Mouse (Mus musculus) stomach, embryonic 16.5 days (tissue): Measurements from ENCODE around the gene Slamf6. TPM values are rescaled to one million over a fixed set of nuclear protein-coding genes. Genes with fewer than 3 reads are reported as not detected.

Experiments used
- ATAC-seq: fragments of 200-750 bp; cut with Nextera tagmentation; 2 replicates; pipeline ENCODE4 v1.8.0; 2017; ENCODE audit warnings: moderate number of reproducible peaks, moderate TSS enrichment; ENCODE audit not compliant: insufficient read depth, low FRiP score
- H3K27ac ChIP-seq: fragments of 300-500 bp; sonication (generic); 2 replicates; pipeline ENCODE4 v1.5.1; 2014; ENCODE audit warnings: low read length
- H3K27me3 ChIP-seq: fragments of 300-500 bp; sonication (generic); 2 replicates; pipeline ENCODE4 v1.6.1; 2014; ENCODE audit warnings: low read length, control low read depth, mixed read lengths; ENCODE audit not compliant: control insufficient read depth, insufficient read depth
- H3K36me3 ChIP-seq: fragments of 300-500 bp; sonication (generic); 2 replicates; pipeline ENCODE4 v1.6.1; 2014; ENCODE audit warnings: low read length; ENCODE audit not compliant: control insufficient read depth, insufficient read depth
- H3K4me1 ChIP-seq: fragments of 300-500 bp; sonication (generic); 2 replicates; pipeline ENCODE4 v1.6.1; 2014; ENCODE audit warnings: low read length, control low read depth, mixed read lengths; ENCODE audit not compliant: control insufficient read depth, insufficient read depth
- H3K4me2 ChIP-seq: fragments of 300-500 bp; sonication (generic); 2 replicates; pipeline ENCODE4 v1.6.1; 2014; ENCODE audit warnings: low read depth, low read length, mixed read lengths
- H3K4me3 ChIP-seq: fragments of 300-500 bp; sonication (generic); replicated peaks from 2 replicates; pipeline ENCODE4 v1.5.1; 2014; ENCODE audit warnings: mild to moderate bottlenecking, low read length
- H3K9ac ChIP-seq: fragments of 300-500 bp; sonication (generic); 2 replicates; pipeline ENCODE4 v1.6.1; 2014; ENCODE audit warnings: low read length
- H3K9me3 ChIP-seq: fragments of 300-500 bp; sonication (generic); replicated peaks from 2 replicates; pipeline ENCODE4 v1.6.1; 2016; ENCODE audit warnings: low read length, control low read depth; ENCODE audit not compliant: control insufficient read depth
- WGBS: fragments of 180-500 bp; shearing (Covaris S2); extraction: QIAGEN DNeasy Blood & Tissue Kit; methylation state at CpG from one replicate; pipeline ENCODE4 v1.1.7; 2014; 5-methylcytosine and 5-hydroxymethylcytosine counted together
- polyA plus RNA-seq: library from polyadenylated mRNA; unstranded; fragments of >200 nt; fragmentation: Nextera tagmentation; extraction: Ambion mirVana; gene quantifications from 2 replicates; pipeline ENCODE4 v1.2.1, GENCODE M21; 2015

Gene Slamf6
- polyA plus RNA-seq, 1 experiment from 2014 or later, result 0.57 TPM

DNA sequence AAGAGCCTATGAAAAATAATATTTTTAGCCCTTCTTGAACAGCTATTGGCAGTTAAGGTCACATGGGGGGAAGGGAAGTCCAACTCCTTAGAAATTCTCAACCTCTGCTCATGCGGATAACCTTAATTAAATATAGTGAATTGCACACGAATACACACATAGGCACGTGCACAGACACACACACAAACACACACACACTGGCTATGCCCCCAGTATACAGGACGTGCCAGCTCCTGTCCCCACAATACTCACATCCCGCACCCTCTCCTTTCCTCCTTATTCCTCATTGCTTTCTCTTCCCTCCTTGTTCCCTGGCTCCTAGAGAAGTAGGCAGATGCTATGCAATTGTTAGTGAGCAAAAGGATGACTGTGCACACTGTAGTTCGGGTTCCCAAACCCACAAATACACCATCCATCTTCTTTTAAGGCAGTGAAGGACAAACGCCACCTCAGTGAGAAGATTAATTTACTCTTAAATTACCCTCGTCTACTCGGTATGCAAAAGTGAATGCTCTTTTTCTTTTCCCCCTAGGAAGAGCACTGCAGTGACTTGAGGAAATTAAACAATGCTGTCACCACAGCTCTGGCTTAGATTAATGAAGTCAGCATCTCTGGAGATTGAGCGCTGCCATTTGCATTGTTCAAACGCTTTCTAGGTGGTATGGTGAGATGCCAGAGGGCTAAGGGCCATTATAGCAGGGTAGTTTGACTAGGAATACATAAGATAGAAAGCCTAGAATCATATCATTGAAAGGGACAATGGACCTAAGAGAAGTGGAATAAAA, 31.0 kb downstream of the Slamf6 start:
- H3K27ac ChIP-seq, result no peak overlapping the region
- H3K27me3 ChIP-seq, result 0 out of 2 replicates have a peak, but pooled peaks cover 3% of the 10 kb centered on the region
- no peak overlapping the region for H3K4me2 ChIP-seq
- no peak for ATAC-seq
- WGBS, result 65% methylated on average over 11 of the region's 11 CpGs
- H3K36me3 ChIP-seq, result no peaks in the 10 kb centered on the region
- no peaks in the 10 kb centered on the region for H3K4me1 ChIP-seq
- no peak overlapping the region for H3K9ac ChIP-seq
- no peak overlapping the region for H3K4me3 ChIP-seq
- H3K9me3 ChIP-seq, result no peaks in the 10 kb centered on the region

DNA sequence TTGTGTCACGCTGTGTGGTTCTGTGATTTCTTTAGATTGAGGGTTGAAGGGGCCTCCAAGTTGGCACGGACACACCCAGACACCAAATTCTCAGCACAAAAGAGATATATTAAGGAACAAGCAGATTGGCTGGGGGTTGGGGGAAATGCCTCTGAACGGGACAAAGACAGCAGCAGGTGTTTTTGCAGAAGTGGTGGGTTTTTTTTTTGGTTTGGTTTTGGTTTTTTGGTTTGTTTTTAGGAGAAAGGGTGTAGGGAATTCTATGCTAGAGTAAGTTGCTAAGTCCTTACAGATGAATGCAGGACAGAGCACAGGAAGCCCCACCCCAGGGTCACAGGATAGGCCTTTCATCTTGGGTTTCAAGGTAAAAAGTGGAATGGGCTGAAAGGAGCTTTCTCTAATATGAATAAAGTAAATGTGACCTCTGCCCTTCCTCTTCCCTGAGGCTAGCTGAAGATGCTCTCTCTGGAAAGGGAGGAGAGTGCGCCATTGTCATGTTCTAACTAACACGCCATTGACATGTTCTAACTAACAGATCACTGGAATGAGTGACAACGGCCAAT, 31.7 kb downstream of the Slamf6 start:
- Histone ChIP-seq H3K4me3 (no peak overlapping the region), H3K9ac (no peak overlapping the region), H3K4me2 (no peak overlapping the region), H3K9me3 (no peaks in the 10 kb centered on the region), H3K4me1 (no peaks in the 10 kb centered on the region), H3K27ac (no peak overlapping the region), H3K27me3 (0 out of 2 replicates have a peak, but pooled peaks cover 3% of the 10 kb centered on the region), H3K36me3 (no peaks in the 10 kb centered on the region)
- no peak for ATAC-seq
- 74% methylated on average over 6 of the region's 6 CpGs for WGBS

DNA sequence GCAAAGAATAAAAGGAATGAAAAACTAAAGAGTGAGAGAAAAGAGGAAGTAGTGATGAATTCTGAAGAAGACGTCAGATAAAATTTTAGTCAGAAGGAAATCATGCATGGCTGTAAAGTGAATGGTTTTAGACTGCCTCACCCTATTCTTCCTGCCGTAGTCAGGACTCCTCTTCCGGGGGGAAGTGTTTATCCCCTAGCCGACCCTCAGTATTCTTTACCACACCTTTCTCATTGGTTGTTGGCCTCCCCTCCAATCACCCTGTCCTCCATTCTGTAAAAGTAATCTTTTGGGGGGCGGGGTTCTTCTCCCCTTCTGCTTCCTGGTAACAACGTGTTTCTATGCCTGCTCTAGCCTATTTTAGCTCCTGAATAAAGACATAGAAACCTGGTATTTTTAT, 37.8 kb downstream of the Slamf6 start:
- Histone ChIP-seq H3K36me3 (no peaks in the 10 kb centered on the region), H3K27me3 (0 out of 2 replicates have a peak, but pooled peaks cover 3% of the 10 kb centered on the region), H3K9me3 (no peaks in the 10 kb centered on the region), H3K27ac (no peak overlapping the region), H3K9ac (no peak overlapping the region), H3K4me1 (no peaks in the 10 kb centered on the region), H3K4me2 (no peak overlapping the region), H3K4me3 (no peak overlapping the region)
- WGBS, result 57% methylated on average over 6 of the region's 6 CpGs
- ATAC-seq, result no peak

DNA sequence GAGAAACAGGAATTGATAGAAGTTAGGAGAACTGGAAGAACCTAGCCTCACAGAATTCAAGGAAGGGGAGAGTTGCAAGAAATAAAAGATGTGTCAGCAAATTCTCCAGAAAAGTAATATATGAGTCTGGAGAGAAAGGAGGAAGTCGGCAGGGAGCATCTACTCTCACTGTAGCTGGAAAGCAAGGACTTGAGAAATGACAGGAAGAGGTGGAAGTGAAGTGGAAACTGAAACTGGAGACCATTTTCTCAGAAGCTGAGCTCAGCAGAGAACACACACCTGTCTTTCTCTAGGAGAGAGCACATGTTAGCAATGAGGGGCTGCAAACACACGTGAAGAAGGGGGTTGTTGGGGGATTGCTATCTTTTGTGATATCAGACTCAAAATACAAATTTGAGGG, 40.1 kb downstream of the Slamf6 start:
- H3K4me1 ChIP-seq, result no peaks in the 10 kb centered on the region
- H3K27ac ChIP-seq, result no peak overlapping the region
- ATAC-seq, result no peak
- WGBS, result 50% methylated on average over 2 of the region's 2 CpGs
- no peak overlapping the region for H3K9ac ChIP-seq
- H3K4me2 ChIP-seq, result no peak overlapping the region
- H3K36me3 ChIP-seq, result no peaks in the 10 kb centered on the region
- H3K9me3 ChIP-seq, result no peaks in the 10 kb centered on the region
- no peak overlapping the region for H3K4me3 ChIP-seq
- 0 out of 2 replicates have a peak, but pooled peaks cover 2% of the 10 kb centered on the region for H3K27me3 ChIP-seq

DNA sequence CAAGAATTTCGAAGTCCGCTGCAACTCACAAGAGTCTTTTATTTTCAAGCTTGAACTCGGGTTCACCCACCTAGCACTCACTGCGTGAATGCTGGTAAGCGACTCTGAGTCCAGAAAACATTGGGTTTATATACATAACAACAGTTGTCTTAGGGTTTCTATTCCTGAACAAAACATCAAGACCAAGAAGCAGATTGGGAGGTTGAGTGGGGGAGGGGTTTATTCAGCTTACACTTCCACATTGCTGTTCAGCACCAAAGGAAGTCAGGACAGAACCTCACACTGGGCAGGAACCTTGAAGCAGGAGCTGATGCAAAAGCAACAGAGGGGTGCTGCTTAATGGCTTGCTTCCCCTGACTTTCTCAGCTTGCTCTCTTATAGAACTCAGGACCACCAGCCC, 43.4 kb downstream of the Slamf6 start:
- Histone ChIP-seq H3K27ac (no peak overlapping the region), H3K27me3 (no peaks in the 10 kb centered on the region), H3K4me3 (no peak overlapping the region), H3K36me3 (no peaks in the 10 kb centered on the region), H3K4me1 (no peaks in the 10 kb centered on the region), H3K9ac (no peak overlapping the region), H3K4me2 (no peak overlapping the region), H3K9me3 (no peaks in the 10 kb centered on the region)
- 90% methylated on average over 5 of the region's 5 CpGs for WGBS
- no peak for ATAC-seq

DNA sequence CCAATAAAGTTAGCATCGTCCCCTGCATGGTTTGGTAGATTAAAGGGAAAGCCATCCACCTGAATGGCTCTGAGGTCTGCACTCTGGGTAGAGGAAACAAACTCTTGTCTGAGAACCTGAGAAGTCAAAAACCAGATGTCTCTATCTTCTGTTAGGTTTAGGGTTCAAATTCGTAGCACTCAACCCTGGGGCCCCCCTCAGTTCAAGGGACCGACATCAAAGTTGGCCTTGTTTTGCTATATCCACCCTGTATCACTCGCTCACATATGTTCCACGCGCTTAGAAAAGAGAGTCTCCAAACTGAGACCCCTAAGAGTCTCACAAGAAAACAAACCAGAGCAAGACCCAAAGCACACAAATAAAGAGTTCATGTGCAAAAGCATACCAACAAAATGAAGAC, 44.4 kb downstream of the Slamf6 start:
- ATAC-seq, result no peak
- 79% methylated on average over 6 of the region's 6 CpGs for WGBS
- H3K4me1 ChIP-seq, result no peaks in the 10 kb centered on the region

DNA sequence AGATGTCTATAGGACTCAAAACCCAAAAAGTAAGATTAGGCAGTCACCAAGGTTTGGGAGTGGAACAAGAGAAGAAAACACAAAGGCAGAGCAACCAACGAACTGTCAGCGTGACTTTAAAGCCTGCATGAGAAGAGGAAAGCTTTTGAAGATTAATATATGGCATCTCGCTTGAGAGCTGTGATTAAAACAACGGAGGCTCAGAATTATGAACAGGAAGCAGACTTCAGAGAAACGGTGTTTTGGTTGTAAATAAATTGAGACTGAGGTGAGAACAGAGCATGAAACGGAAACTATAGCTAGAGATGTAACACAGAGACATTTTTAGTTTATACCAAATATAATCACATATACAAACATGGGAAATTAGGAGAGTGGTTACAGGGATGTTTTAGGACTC, 46.3 kb downstream of the Slamf6 start:
- Histone ChIP-seq H3K9ac (no peak overlapping the region), H3K27ac (no peak overlapping the region), H3K36me3 (no peaks in the 10 kb centered on the region), H3K9me3 (no peaks in the 10 kb centered on the region), H3K4me3 (no peak overlapping the region), H3K4me2 (no peak overlapping the region), H3K4me1 (no peaks in the 10 kb centered on the region), H3K27me3 (no peaks in the 10 kb centered on the region)
- 55% methylated on average over 6 of the region's 6 CpGs for WGBS
- no peak for ATAC-seq

More for the DNA sequence above, 44.4 kb downstream of the Slamf6 start:
- no peaks in the 10 kb centered on the region for H3K9me3 ChIP-seq
- no peak overlapping the region for H3K4me2 ChIP-seq
- no peak overlapping the region for H3K27ac ChIP-seq
- no peak overlapping the region for H3K4me3 ChIP-seq
- H3K27me3 ChIP-seq, result no peaks in the 10 kb centered on the region
- H3K9ac ChIP-seq, result no peak overlapping the region
- H3K36me3 ChIP-seq, result no peaks in the 10 kb centered on the region

DNA sequence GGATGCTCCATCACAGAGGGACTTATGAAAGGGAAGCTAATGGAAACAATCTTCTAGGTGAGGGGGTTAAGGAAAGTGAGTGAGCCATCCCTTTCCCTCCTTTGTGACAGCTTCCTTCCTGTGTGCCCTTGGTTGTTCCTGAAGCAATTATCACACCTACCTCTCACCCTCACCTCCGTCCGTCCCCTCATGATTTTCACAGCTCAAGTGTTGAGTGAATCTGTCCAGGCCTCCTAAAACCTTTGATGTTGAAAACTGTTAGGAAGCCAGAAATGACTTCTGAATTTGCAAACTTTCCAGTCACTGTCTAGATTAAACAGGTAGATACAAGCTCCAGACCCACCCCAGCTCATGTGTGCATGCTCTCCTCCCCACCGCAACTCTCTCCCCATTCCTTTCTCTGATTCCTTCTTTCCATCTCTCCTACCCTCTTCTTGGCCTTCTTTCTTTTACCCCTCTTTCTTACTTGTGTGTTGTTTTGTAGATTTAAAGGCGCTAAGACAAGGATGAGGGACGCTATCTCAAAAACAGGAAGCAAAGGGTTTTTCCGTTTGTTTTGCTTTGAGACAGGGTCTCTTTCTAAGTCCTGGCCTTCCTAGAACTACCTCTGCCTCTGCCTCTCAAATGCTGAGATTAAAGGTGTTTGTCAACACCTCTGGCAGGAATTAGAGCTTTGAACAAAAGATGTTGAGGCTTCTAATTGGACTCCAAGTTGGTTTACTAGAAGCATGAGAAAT, 48.9 kb downstream of the Slamf6 start:
- WGBS, result 72% methylated on average over 6 of the region's 6 CpGs
- H3K27ac ChIP-seq, result no peak overlapping the region
- no peak overlapping the region for H3K4me2 ChIP-seq
- no peak overlapping the region for H3K4me3 ChIP-seq
- H3K27me3 ChIP-seq, result no peaks in the 10 kb centered on the region
- no peak for ATAC-seq
- no peak overlapping the region for H3K9ac ChIP-seq
- no peaks in the 10 kb centered on the region for H3K4me1 ChIP-seq
- H3K36me3 ChIP-seq, result no peaks in the 10 kb centered on the region
- H3K9me3 ChIP-seq, result no peaks in the 10 kb centered on the region

DNA sequence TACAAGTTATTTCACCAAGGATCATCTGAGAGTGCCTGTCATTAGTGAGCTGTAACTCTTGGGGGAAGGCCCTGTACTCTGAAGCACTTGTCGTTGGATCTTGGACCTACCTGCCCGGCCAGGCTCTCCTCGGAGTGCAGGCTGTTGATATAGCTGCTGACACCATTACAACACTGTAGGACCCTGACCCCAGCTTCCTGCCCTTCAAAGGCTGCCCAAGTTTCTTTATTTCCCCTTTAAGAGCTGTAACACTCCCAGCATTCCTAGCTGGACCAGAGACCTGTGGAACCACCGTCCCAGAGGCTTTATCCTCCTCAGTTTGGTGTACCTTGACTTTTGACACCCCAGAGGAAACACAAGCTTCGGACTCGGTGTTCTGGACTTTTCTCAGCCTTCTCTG, 51.9 kb downstream of the Slamf6 start:
- WGBS, result 87% methylated on average over 6 of the region's 6 CpGs
- Histone ChIP-seq H3K27me3 (no peaks in the 10 kb centered on the region), H3K36me3 (no peaks in the 10 kb centered on the region), H3K4me3 (no peak overlapping the region), H3K9me3 (no peaks in the 10 kb centered on the region), H3K9ac (no peak overlapping the region), H3K4me1 (no peaks in the 10 kb centered on the region), H3K4me2 (no peak overlapping the region), H3K27ac (no peak overlapping the region)
- no peak for ATAC-seq
